Mouse (Mus musculus) myocyte (in vitro differentiated cells): ENCODE data around the gene Acat3. TPM values are rescaled to one million over a fixed set of nuclear protein-coding genes. Genes with fewer than 3 reads are reported as not detected.
"Not testable (repeated sequence)": the region's sequence is repeated elsewhere in the genome, so short reads cannot be mapped to it uniquely, and the experiment has no call there.

Experiments used
- H3K27me3 ChIP-seq: one replicate; pipeline ENCODE4 v1.6.1; 2011; ENCODE audit not compliant: control insufficient read depth, insufficient read depth, insufficient read length
- H3K36me3 ChIP-seq: one replicate; pipeline ENCODE4 v1.6.1; 2011; ENCODE audit not compliant: control insufficient read depth, insufficient read depth
- H3K4me2 ChIP-seq: one replicate; pipeline ENCODE4 v1.6.1; 2011; ENCODE audit warnings: low read depth, control low read depth
- H3K4me3 ChIP-seq: one replicate; pipeline ENCODE4 v1.5.1; 2011; ENCODE audit warnings: mild to moderate bottlenecking, control low read depth, moderate library complexity
- H3K79me2 ChIP-seq: one replicate; pipeline ENCODE4 v1.6.1; 2011; ENCODE audit not compliant: control insufficient read depth, insufficient read depth
- H3ac ChIP-seq: one replicate; pipeline ENCODE4 v1.6.1; 2011; ENCODE audit not compliant: control insufficient read depth, insufficient read length
- CEBPB ChIP-seq: IDR thresholded peaks from 2 replicates; pipeline ENCODE4 v1.6.1; 2011; ENCODE audit warnings: mild to moderate bottlenecking, moderate library complexity; ENCODE audit not compliant: poor library complexity, insufficient read depth, severe bottlenecking
- E2F4 ChIP-seq: IDR thresholded peaks from one replicate; pipeline ENCODE4 v1.6.1; 2011; ENCODE audit warnings: mild to moderate bottlenecking, control low read depth, moderate library complexity; ENCODE audit not compliant: insufficient read depth
- MAX ChIP-seq: IDR thresholded peaks from one replicate; pipeline ENCODE4 v1.6.1; 2011; ENCODE audit warnings: low read depth, mild to moderate bottlenecking, control low read depth
- MYOD1 ChIP-seq, 3 experiments: IDR thresholded peaks; one replicate each; pipeline ENCODE4 v1.6.1; 2011; ENCODE audit warnings: control low read depth in 2 of 3, low read depth in 2 of 3, mild to moderate bottlenecking in 2 of 3, moderate library complexity in 1 of 3; ENCODE audit not compliant: insufficient read length in 2 of 3, control insufficient read depth in 1 of 3
- MYOG ChIP-seq, 3 experiments: IDR thresholded peaks; one replicate each; pipeline ENCODE4 v1.6.1; 2011; ENCODE audit warnings: control low read depth in 2 of 3, low read depth in 2 of 3, mild to moderate bottlenecking in 2 of 3; ENCODE audit not compliant: insufficient read length in 2 of 3, control insufficient read depth in 1 of 3, insufficient read depth in 1 of 3
- POLR2A ChIP-seq: IDR thresholded peaks from one replicate; pipeline ENCODE4 v1.6.1; 2011; ENCODE audit warnings: low read depth, mild to moderate bottlenecking, control low read depth, moderate library complexity; ENCODE audit not compliant: insufficient read length
- POLR2AphosphoS2 ChIP-seq: IDR thresholded peaks from one replicate; pipeline ENCODE4 v1.6.1; 2011; ENCODE audit warnings: low read depth, control low read depth; ENCODE audit not compliant: insufficient read length
- REST ChIP-seq: IDR thresholded peaks from one replicate; pipeline ENCODE4 v1.6.1; 2011; ENCODE audit warnings: mild to moderate bottlenecking, control low read depth, moderate library complexity; ENCODE audit not compliant: insufficient read depth, insufficient read length
- SRF ChIP-seq: IDR thresholded peaks from one replicate; pipeline ENCODE4 v1.6.1; 2011; ENCODE audit warnings: low read depth; ENCODE audit not compliant: control insufficient read depth, insufficient read length
- TCF12 ChIP-seq: IDR thresholded peaks from one replicate; pipeline ENCODE4 v1.6.1; 2011; ENCODE audit warnings: mild to moderate bottlenecking, control low read depth; ENCODE audit not compliant: poor library complexity, insufficient read depth, severe bottlenecking
- TCF3 ChIP-seq: IDR thresholded peaks from one replicate; pipeline ENCODE4 v1.6.1; 2011; ENCODE audit warnings: low read depth, control low read depth; ENCODE audit not compliant: insufficient read length
- USF1 ChIP-seq: IDR thresholded peaks from one replicate; pipeline ENCODE4 v1.6.1; 2011; ENCODE audit warnings: low read depth, mild to moderate bottlenecking, control low read depth, moderate library complexity
- polyA plus RNA-seq: library from polyadenylated mRNA; unstranded; fragments of >200 nt; fragmentation: generic; extraction: Trizol; gene quantifications from one replicate; pipeline ENCODE4 v1.2.1, GENCODE M21; 2012; ENCODE audit warnings: missing spikeins

Acat3 gene
- polyA plus RNA-seq, 1 experiment: 0.76 TPM

DNA sequence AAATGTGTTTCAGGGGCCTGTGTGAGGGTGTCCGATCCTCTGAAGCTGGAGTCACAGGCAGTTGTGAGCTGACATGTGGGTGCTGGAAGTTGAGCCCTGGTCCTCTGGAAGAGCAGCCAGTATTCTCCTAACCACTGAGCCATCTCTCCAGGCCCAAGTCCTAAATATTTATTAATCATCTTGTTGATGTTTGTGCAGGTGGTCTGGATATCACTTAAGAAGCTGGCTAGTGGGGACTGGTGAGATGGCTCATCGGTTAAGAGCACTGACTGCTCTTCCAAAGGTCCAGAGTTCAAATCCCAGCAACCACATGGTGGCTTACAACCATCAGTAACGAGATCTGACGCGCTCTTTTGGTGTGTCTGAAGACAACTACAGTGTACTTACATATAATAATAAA is 9.3 kb upstream of the Acat3 start:
- no peak overlapping the region for H3K4me2 ChIP-seq
- H3K27me3 ChIP-seq: no peaks in the 10 kb centered on the region
- H3K36me3 ChIP-seq: peaks cover 56% of the 10 kb centered on the region
- no peak overlapping the region for H3K4me3 ChIP-seq
- no peak overlapping the region for H3ac ChIP-seq
- TF ChIP-seq USF1: no peak
- no peak for TF ChIP-seq TCF3
- TF ChIP-seq E2F4: no peak
- no peak for TF ChIP-seq MAX
- no peak for TF ChIP-seq TCF12
- TF ChIP-seq POLR2AphosphoS2: no peak
- TF ChIP-seq REST: no peak
- no peak for TF ChIP-seq MYOG (IDR thresholded peaks at IDR 0.05; ENCODE audit: control insufficient read depth in 1 of 3, insufficient read depth in 1 of 3, insufficient read length in 2 of 3, low read depth in 2 of 3)
- no peaks in the 10 kb centered on the region for H3K79me2 ChIP-seq

DNA sequence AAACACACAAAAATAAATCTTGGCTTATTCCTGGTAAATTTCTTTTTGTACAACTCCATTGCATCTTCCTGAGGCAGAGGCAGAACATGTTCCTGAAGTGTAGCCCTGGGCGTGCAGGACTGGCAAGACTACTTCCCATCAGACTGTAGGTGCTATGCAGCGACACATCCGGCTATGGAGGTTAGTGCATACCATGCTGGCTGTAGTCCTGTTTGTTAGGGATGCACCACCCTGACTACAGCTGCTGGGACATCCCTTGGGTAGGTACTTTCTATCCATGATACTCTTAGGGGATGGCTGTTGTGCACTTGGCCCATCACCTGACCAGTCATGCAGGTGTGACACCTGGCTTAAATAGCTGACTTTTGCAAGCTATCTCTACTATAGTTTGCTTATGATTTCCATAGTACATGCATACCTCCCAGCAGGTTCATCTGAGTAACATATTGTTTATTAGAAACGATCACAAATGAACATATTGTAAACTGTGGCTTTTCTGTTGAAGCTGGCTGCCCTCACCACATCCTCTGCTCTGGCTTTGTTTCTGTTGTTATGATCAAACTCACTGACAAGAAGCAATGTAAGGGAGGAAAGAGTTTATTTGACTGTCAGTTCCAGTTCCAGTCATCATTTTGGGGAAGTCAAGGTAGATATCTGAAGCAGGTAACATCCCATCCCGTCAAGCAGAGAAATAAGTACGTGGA is 2.2 kb upstream of the Acat3 start:
- no peak for TF ChIP-seq E2F4
- TF ChIP-seq POLR2AphosphoS2: peak; percentile 54
- H3K27me3 ChIP-seq: no peaks in the 10 kb centered on the region
- peaks cover 22% of the 10 kb centered on the region for H3K36me3 ChIP-seq
- H3K4me2 ChIP-seq: no peak overlapping the region
- H3ac ChIP-seq: no peak overlapping the region
- H3K4me3 ChIP-seq: no peak overlapping the region
- no peaks in the 10 kb centered on the region for H3K79me2 ChIP-seq

DNA sequence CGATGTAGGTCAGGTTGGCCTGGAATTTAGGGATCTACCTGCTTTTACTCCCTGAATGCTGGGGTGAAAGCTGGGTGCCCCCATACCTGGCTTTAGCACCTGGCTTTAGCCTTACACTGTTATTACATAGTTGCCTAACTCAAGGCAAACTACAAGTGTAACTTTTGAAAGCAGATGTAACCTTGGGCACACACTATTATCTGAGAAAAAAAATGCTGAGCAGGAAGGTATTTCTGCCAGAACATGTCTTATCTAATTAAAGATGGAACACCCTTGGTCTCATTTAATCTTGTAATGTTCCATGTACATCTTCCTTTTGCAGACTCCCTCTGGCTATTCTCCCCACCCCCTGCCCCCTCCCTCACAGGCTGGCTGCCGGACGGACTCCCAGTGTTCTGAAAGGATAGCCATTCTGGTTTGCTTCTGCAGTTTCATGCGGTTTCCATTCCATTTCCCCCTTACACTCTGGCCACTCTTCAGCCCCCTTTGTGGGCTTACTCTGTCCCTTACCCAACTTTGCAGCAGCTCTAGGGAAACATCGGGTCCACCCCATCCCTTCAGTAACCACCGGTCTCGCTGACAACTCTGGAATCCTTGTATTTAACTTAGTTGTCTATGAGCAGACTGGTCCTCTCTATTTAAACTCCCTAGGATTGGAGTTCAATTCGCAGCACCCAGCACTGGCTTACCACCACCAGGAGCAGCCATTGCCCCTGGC is 1.3 kb upstream of the Acat3 start:
- Histone ChIP-seq H3ac (no peak overlapping the region), H3K79me2 (no peaks in the 10 kb centered on the region), H3K27me3 (no peaks in the 10 kb centered on the region), H3K36me3 (peaks cover 22% of the 10 kb centered on the region), H3K4me3 (no peak overlapping the region), H3K4me2 (no peak overlapping the region)
- no peak for TF ChIP-seq SRF
- TF ChIP-seq MAX: no peak
- TF ChIP-seq POLR2AphosphoS2: no peak
- no peak for TF ChIP-seq E2F4
- no peak for TF ChIP-seq MYOG (IDR thresholded peaks at IDR 0.05; ENCODE audit: control insufficient read depth in 1 of 3, insufficient read depth in 1 of 3, insufficient read length in 2 of 3, low read depth in 2 of 3)
- TF ChIP-seq REST: no peak
- TF ChIP-seq CEBPB: no peak

DNA sequence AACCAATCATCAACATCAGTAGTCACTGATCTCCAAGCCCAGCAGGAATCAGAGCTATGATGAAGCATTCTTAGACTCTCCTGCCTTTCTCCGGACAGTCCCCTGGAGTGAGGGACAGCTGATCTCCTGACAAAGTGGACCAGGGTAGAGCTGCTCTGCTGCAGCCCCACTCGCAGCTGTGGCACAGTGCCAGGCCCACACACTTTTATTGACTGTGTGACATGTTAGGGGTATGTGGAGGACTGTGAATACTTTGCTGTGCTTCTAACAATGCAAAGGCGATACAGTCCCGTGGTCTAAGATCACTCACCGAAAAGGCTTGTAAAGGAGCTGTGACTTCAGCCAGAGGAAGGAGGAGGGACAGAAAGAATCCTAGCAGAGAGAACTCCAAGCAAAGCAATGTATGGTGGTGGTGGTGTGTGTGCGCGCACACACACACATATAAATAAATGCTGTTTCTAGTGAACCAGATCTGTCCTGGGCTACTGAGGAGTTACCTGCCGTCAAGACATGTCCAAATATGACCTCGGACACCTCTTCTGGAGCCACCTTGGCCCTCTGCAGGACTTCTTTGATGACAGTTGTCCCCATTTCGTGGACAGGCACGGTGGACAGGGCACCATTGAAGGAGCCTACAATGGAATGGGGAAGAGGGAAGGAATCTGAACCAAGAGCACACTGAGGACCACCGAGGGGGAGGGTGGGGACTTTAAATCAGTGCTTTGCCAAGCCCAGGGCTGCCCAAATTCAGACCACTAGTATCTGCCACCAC is 837 bp downstream of the Acat3 start:
- H3K36me3 ChIP-seq: peaks cover 12% of the 10 kb centered on the region
- not testable (repeated sequence) for H3ac ChIP-seq, H3K79me2 ChIP-seq, H3K27me3 ChIP-seq
- peak overlapping the region; percentile 91 for H3K4me2 ChIP-seq
- H3K4me3 ChIP-seq: peak overlapping the region; percentile 12

GRCm38 (mm10) chr17:12938077-12938476 is 2.3 kb downstream of the Acat3 start:
- H3K27me3 ChIP-seq: no peaks in the 10 kb centered on the region
- H3ac ChIP-seq: no peak overlapping the region
- TF ChIP-seq MYOD1 (IDR thresholded peaks at IDR 0.05; ENCODE audit: control insufficient read depth in 1 of 3, insufficient read length in 2 of 3, low read depth in 2 of 3) (no peak), SRF (no peak), E2F4 (no peak), POLR2AphosphoS2 (no peak), MAX (no peak), TCF3 (no peak), REST (no peak), TCF12 (no peak), USF1 (no peak), CEBPB (no peak), POLR2A (no peak)
- peaks cover 5% of the 10 kb centered on the region for H3K36me3 ChIP-seq
- no peaks in the 10 kb centered on the region for H3K79me2 ChIP-seq
- H3K4me2 ChIP-seq: no peak overlapping the region
- H3K4me3 ChIP-seq: no peak overlapping the region
